ENCODE assay signal across 8 mouse cellular contexts in genomic region chr7:142386621-142387201, GRCm38 (mm10). TPM values are rescaled to one million over a fixed set of nuclear protein-coding genes. Genes with fewer than 3 reads are reported as not detected.
DNase-seq lines count a peak whose midpoint lies in the region; ATAC-seq lines count a peak whose summit lies in the region.

No protein-coding gene starts in this region.

- DNase-seq in heart, adult 9 months (ENCODE audit: low spot score in 2 of 2): no peak
- peak; percentile 66 for DNase-seq in adipocyte (ENCODE audit: low spot score)
- DNase-seq in right cerebral cortex, postnatal 14 days: no peak

- H3K36me3 ChIP-seq in heart, embryonic 11.5 days (ENCODE audit: control insufficient read depth, insufficient read depth, low read length): peaks cover 25% of the 10 kb centered on the region
- peaks cover 37% of the 10 kb centered on the region for H3K36me3 ChIP-seq in forebrain, embryonic 12.5 days (replicated peaks)
- H3K36me3 ChIP-seq in kidney, embryonic 15.5 days: peaks cover 37% of the 10 kb centered on the region
- peaks cover 42% of the 10 kb centered on the region for H3K36me3 ChIP-seq in midbrain, embryonic 12.5 days

- H3K4me1 ChIP-seq in heart, embryonic 11.5 days (ENCODE audit: control insufficient read depth, insufficient read depth, low read length): peaks cover 17% of the 10 kb centered on the region
- H3K4me1 ChIP-seq in forebrain, embryonic 12.5 days: peaks cover 24% of the 10 kb centered on the region
- H3K4me1 ChIP-seq in kidney, embryonic 15.5 days: peaks cover 22% of the 10 kb centered on the region
- H3K4me1 ChIP-seq in midbrain, embryonic 12.5 days: peaks cover 13% of the 10 kb centered on the region

- H3K4me3 ChIP-seq in heart, embryonic 11.5 days (ENCODE audit: low read depth, low read length): peak overlapping the region; percentile 91
- peak overlapping the region; percentile 69 for H3K4me3 ChIP-seq in forebrain, embryonic 12.5 days (replicated peaks)
- peak overlapping the region; percentile 72 for H3K4me3 ChIP-seq in kidney, embryonic 15.5 days (replicated peaks)
- H3K4me3 ChIP-seq in midbrain, embryonic 12.5 days: peak overlapping the region; percentile 80

- H3K27me3 ChIP-seq in heart, embryonic 11.5 days (ENCODE audit: control insufficient read depth, insufficient read depth, low read length): no peaks in the 10 kb centered on the region
- H3K27me3 ChIP-seq in forebrain, embryonic 12.5 days: peaks cover 9% of the 10 kb centered on the region
- H3K27me3 ChIP-seq in kidney, embryonic 15.5 days: no peaks in the 10 kb centered on the region
- peaks cover 7% of the 10 kb centered on the region for H3K27me3 ChIP-seq in midbrain, embryonic 12.5 days

- WGBS in heart, embryonic 11.5 days (ENCODE audit: insufficient replicate concordance): 50% methylated on average over 6 of the region's 6 CpGs
- 68% methylated on average over 6 of the region's 6 CpGs for WGBS in forebrain, embryonic 12.5 days
- WGBS in kidney, embryonic 15.5 days: 41% methylated on average over 6 of the region's 6 CpGs
- WGBS in midbrain, embryonic 12.5 days: 67% methylated on average over 6 of the region's 6 CpGs

- H3K4me2 ChIP-seq in heart, embryonic 11.5 days: peak overlapping the region; percentile 98
- peak overlapping the region; percentile 93 for H3K4me2 ChIP-seq in forebrain, embryonic 12.5 days
- H3K4me2 ChIP-seq in kidney, embryonic 15.5 days: peak overlapping the region; percentile 89
- H3K4me2 ChIP-seq in midbrain, embryonic 12.5 days (replicated peaks): peak overlapping the region; percentile 71

- H3K9ac ChIP-seq in heart, embryonic 11.5 days (ENCODE audit: low read depth, low read length): peak overlapping the region; percentile 97
- H3K9ac ChIP-seq in forebrain, embryonic 12.5 days: peak overlapping the region; percentile 82
- peak overlapping the region; percentile 77 for H3K9ac ChIP-seq in kidney, embryonic 15.5 days
- H3K9ac ChIP-seq in midbrain, embryonic 12.5 days (replicated peaks): peak overlapping the region; percentile 85

- no peaks in the 10 kb centered on the region for H3K9me3 ChIP-seq in heart, embryonic 11.5 days (replicated peaks; ENCODE audit: control insufficient read depth, low read length)
- H3K9me3 ChIP-seq in forebrain, embryonic 12.5 days: no peaks in the 10 kb centered on the region
- no peaks in the 10 kb centered on the region for H3K9me3 ChIP-seq in kidney, embryonic 15.5 days (replicated peaks)
- no peaks in the 10 kb centered on the region for H3K9me3 ChIP-seq in midbrain, embryonic 12.5 days

- ATAC-seq in heart, embryonic 11.5 days (replicated peaks; ENCODE audit: insufficient number of reproducible peaks, low FRiP score, low TSS enrichment): 0 out of 2 replicates have a peak, but pooled peaks have one; percentile 37
- ATAC-seq in forebrain, embryonic 12.5 days (ENCODE audit: low FRiP score): no peak
- ATAC-seq in kidney, embryonic 15.5 days (replicated peaks; ENCODE audit: low FRiP score): peak; percentile 9; the same call in 1 of the 2 replicates
- 0 out of 2 replicates have a peak, but pooled peaks have one; percentile 13 for ATAC-seq in midbrain, embryonic 12.5 days (ENCODE audit: low FRiP score, low read depth)
- ATAC-seq in CD4-positive, CD25-positive, alpha-beta regulatory T cell, adult 4 months: no peak

- H3K27ac ChIP-seq in heart, embryonic 11.5 days (ENCODE audit: low read depth, low read length): peak overlapping the region; percentile 75
- H3K27ac ChIP-seq in forebrain, embryonic 12.5 days: no peak overlapping the region
- peak overlapping the region; percentile 76; the same call in 1 of the 2 replicates for H3K27ac ChIP-seq in kidney, embryonic 15.5 days
- H3K27ac ChIP-seq in midbrain, embryonic 12.5 days (replicated peaks): no peak overlapping the region

RNA-seq across cellular contexts. Expression of gene Ctsd, which starts 1.1 kb away (rescaled TPM):
- polyA plus RNA-seq in heart, embryonic 11.5 days (2014; fragmentation: Nextera tagmentation; extraction: Ambion mirVana): 378 and 446 TPM in 2 replicates
- polyA plus RNA-seq in forebrain, embryonic 12.5 days (2016; fragmentation: Nextera tagmentation; extraction: Ambion mirVana): 132 TPM in 2 replicates
- 294 and 312 TPM in 2 replicates for polyA plus RNA-seq in kidney, embryonic 15.5 days (2015; fragmentation: Nextera tagmentation; extraction: Ambion mirVana)
- polyA plus RNA-seq in midbrain, embryonic 12.5 days (2016; fragmentation: Nextera tagmentation; extraction: Ambion mirVana): 163 and 183 TPM in 2 replicates
- 100 to 1,000 TPM; 277 to 325 TPM for polyA plus RNA-seq in CD4-positive, CD25-positive, alpha-beta regulatory T cell, adult 4 months (2017; shearing (Covaris generic))

RNA-seq across cellular contexts. Expression of gene Gm49369, which starts 4.2 kb away (rescaled TPM):
- polyA plus RNA-seq in heart, embryonic 11.5 days (2014; fragmentation: Nextera tagmentation; extraction: Ambion mirVana): 1.9 TPM in 1 of 2 replicates, not detected in the other
- 0.60 and 0.91 TPM in 2 replicates for polyA plus RNA-seq in forebrain, embryonic 12.5 days (2016; fragmentation: Nextera tagmentation; extraction: Ambion mirVana)
- polyA plus RNA-seq in kidney, embryonic 15.5 days (2015; fragmentation: Nextera tagmentation; extraction: Ambion mirVana): 1.2 and 2.5 TPM in 2 replicates
- 0.56 TPM in 1 of 2 replicates, not detected in the other for polyA plus RNA-seq in midbrain, embryonic 12.5 days (2016; fragmentation: Nextera tagmentation; extraction: Ambion mirVana)
- not detected for polyA plus RNA-seq in CD4-positive, CD25-positive, alpha-beta regulatory T cell, adult 4 months (2017; shearing (Covaris generic))

RNA-seq across cellular contexts. Expression of gene Ifitm10, which starts 13.2 kb away (rescaled TPM):
- polyA plus RNA-seq in heart, embryonic 11.5 days (2014; fragmentation: Nextera tagmentation; extraction: Ambion mirVana): 7.6 and 8.3 TPM in 2 replicates
- polyA plus RNA-seq in forebrain, embryonic 12.5 days (2016; fragmentation: Nextera tagmentation; extraction: Ambion mirVana): 0.34 and 0.45 TPM in 2 replicates
- polyA plus RNA-seq in kidney, embryonic 15.5 days (2015; fragmentation: Nextera tagmentation; extraction: Ambion mirVana): 1.8 and 2.3 TPM in 2 replicates
- polyA plus RNA-seq in midbrain, embryonic 12.5 days (2016; fragmentation: Nextera tagmentation; extraction: Ambion mirVana): 0.43 and 0.63 TPM in 2 replicates
- polyA plus RNA-seq in CD4-positive, CD25-positive, alpha-beta regulatory T cell, adult 4 months (2017; shearing (Covaris generic)): under 1 TPM in 1 of 2 experiments, not detected in 1; 0.91 TPM

RNA-seq across cellular contexts. Expression of gene Syt8, which starts 47.9 kb away (rescaled TPM):
- polyA plus RNA-seq in heart, embryonic 11.5 days (2014; fragmentation: Nextera tagmentation; extraction: Ambion mirVana): 0.26 and 0.31 TPM in 2 replicates
- polyA plus RNA-seq in forebrain, embryonic 12.5 days (2016; fragmentation: Nextera tagmentation; extraction: Ambion mirVana): not detected in 2 replicates
- 0.62 and 1.3 TPM in 2 replicates for polyA plus RNA-seq in kidney, embryonic 15.5 days (2015; fragmentation: Nextera tagmentation; extraction: Ambion mirVana)
- 0.56 TPM in 1 of 2 replicates, not detected in the other for polyA plus RNA-seq in midbrain, embryonic 12.5 days (2016; fragmentation: Nextera tagmentation; extraction: Ambion mirVana)
- polyA plus RNA-seq in CD4-positive, CD25-positive, alpha-beta regulatory T cell, adult 4 months (2017; shearing (Covaris generic)): not detected

RNA-seq across cellular contexts. Expression of gene Tnni2, which starts 54.9 kb away (rescaled TPM):
- polyA plus RNA-seq in heart, embryonic 11.5 days (2014; fragmentation: Nextera tagmentation; extraction: Ambion mirVana): 46.1 and 51.6 TPM in 2 replicates
- polyA plus RNA-seq in forebrain, embryonic 12.5 days (2016; fragmentation: Nextera tagmentation; extraction: Ambion mirVana): 1.3 TPM in 1 of 2 replicates, not detected in the other
- 19.0 and 45.8 TPM in 2 replicates for polyA plus RNA-seq in kidney, embryonic 15.5 days (2015; fragmentation: Nextera tagmentation; extraction: Ambion mirVana)
- polyA plus RNA-seq in midbrain, embryonic 12.5 days (2016; fragmentation: Nextera tagmentation; extraction: Ambion mirVana): 0.66 TPM in 1 of 2 replicates, not detected in the other
- not detected for polyA plus RNA-seq in CD4-positive, CD25-positive, alpha-beta regulatory T cell, adult 4 months (2017; shearing (Covaris generic))

Comparison
In these comparisons a context has a peak if more than half of its experiments do, and no peak if none do; other contexts are left out.
1. ATAC-seq: peak in heart, embryonic 11.5 days (single experiment), kidney, embryonic 15.5 days (single experiment) and midbrain, embryonic 12.5 days (single experiment); none in forebrain, embryonic 12.5 days (single experiment) and CD4-positive, CD25-positive, alpha-beta regulatory T cell, adult 4 months (single experiment).
2. H3K27ac ChIP-seq: peak in heart, embryonic 11.5 days (single experiment) and kidney, embryonic 15.5 days (single experiment); none in forebrain, embryonic 12.5 days (single experiment) and midbrain, embryonic 12.5 days (single experiment).
3. Peak in every context shown above with its lines, with median percentiles within 50 percentile points of each other: H3K4me2 ChIP-seq, H3K4me3 ChIP-seq and H3K9ac ChIP-seq.